Mouse (Mus musculus): Measurements from ENCODE around the gene Atp5b. TPM values are rescaled to one million over a fixed set of nuclear protein-coding genes. Genes with fewer than 3 reads are reported as not detected.

Gene Atp5b
- polyA plus RNA-seq, 1 experiment from 2014 or later, result 2,850 TPM

DNA sequence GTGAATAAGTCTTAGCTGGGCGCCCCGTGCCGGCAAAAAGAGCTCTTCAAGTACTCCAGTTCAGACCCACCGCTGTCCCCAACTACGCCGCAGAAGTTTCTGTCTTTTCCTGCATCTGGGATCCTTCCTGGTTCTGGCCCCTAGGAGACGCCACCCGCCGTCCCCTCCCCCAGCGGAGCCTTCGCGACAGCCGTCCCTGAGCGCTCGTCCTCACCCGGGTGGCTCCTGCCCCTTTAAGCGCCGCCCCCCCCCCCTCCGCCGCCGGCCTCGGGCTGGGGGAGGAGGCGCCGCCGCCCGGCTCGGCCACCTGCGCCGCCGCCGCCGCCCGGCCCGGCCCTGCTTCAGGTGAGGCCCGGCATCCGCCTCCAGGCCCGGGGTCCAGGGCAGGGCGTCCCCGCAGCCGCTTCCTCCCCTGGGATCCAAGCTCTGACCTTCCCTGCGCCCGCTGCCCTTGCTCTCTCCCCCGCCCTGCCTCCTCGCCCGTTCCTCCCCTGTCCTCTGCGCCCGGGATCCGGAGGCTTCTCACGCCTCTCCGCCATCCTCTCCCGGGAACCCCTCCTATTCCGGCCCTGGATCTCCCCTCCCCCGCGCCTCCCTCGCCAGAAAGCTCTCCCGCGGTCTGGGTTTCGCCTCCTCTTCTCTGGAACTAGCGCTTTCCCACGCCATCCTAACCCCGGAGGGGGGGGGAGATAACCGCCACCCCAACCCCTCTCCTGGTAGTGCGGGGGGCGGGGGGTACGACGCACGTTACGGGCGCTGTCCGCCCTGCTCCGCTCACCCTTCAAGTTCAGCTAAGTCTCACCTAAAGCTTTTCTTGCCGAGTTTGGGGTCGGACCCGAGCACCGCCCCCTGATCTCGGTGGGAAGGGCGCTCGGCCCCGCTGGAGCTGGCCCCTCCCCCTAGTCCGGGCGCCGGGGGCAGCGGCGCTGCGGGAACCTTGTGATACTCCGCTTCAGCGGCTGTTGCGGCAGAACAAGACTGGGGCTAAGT is 9.7 kb downstream of the Atp5b start:
- Histone ChIP-seq H3K4me2 (peak overlapping the region; percentile 92), H3K9ac (peak overlapping the region; percentile 83), H3K27me3 (no peaks in the 10 kb centered on the region), H3K4me1 (peaks cover 64% of the 10 kb centered on the region), H3K27ac (peak overlapping the region; percentile 99), H3K9me3 (replicated peaks) (no peaks in the 10 kb centered on the region), H3K4me3 (replicated peaks) (peak overlapping the region; percentile 91), H3K36me3 (peaks cover 31% of the 10 kb centered on the region)
- peak; percentile 54 for ATAC-seq (replicated peaks; ENCODE audit: low FRiP score)
- under 1% methylated on average over 75 of the region's 88 CpGs for WGBS

DNA sequence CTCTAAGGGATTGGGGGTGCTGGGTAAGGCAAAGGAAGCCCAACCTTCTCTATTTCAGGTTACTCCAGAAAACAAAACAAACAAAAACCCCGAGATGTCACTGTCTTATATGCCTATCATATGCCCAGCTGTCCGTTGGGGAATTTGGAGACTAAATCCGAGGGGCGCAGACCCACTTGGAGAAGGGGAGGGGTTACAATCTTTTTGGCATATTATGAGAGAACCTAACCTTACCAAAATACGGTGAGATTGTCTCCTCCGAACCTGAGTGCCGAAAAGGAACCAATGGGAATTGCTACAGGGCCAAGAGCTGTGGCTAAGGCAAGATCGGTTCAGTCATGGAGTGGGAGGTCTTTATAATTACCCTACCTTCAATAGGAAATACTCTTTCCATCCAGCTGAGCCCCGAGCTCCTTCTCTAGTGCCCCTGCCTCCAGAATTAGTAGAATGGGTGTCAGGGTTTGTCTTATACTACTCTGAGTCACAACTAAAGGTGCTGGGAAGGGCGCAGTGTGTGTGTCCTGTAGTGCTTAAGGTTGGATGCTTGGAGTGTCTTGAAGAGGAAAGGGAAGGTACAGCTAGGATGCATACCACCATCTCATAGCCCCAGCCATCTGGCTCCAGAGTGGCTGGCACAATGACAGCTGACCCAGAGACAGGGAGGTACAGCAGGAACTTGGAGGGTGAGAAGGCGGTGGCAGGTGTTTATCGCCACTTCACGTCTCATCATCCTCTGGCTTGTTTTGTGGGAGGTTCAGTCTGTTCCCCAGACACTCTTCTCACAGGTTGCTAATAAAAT is 10.6 kb downstream of the Atp5b start:
- H3K27me3 ChIP-seq, result no peaks in the 10 kb centered on the region
- H3K4me2 ChIP-seq, result peak overlapping the region; percentile 92
- no peaks in the 10 kb centered on the region for H3K9me3 ChIP-seq (replicated peaks)
- peak overlapping the region; percentile 83 for H3K9ac ChIP-seq
- peak overlapping the region; percentile 91 for H3K4me3 ChIP-seq (replicated peaks)
- 26% methylated on average over 13 of the region's 13 CpGs for WGBS
- H3K36me3 ChIP-seq, result peaks cover 23% of the 10 kb centered on the region
- peaks cover 68% of the 10 kb centered on the region for H3K4me1 ChIP-seq
- peak overlapping the region; percentile 99 for H3K27ac ChIP-seq
- ATAC-seq (replicated peaks; ENCODE audit: low FRiP score), result no peak

DNA sequence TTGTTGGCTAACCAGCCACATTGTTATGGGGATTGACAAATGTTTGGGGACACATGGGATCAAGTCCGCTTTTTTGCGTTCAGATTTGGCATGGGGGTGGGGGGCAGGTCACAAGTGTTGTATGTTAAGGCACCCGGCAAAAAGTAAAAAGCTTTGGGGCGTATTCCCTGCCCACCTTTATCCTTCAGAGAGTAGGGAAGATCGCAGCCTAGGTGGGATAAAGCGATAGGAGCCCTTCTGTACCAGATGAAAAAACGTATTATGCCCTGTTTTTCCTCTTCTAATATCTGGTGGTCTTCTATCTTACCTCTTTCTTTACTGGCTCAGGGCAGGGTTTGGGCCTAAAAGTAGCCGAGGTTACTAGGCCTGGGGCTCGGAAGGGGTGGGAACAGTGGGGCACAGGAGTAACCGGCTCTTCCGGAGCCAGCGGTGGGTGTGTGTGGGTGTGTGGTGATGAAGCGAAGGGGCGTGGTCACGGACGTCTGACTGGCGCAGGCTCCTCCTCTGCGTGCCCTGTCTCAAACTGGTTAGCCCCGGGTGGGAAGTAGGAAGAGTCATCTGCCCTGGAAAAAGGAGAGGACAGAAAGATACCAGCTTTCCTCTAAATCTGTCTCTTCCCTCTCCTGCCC is 11.4 kb downstream of the Atp5b start:
- H3K4me1 ChIP-seq, result peaks cover 68% of the 10 kb centered on the region
- H3K36me3 ChIP-seq, result peaks cover 18% of the 10 kb centered on the region
- H3K4me2 ChIP-seq, result peak overlapping the region; percentile 92
- H3K9ac ChIP-seq, result peak overlapping the region; percentile 83; the same call in 1 of the 2 replicates
- ATAC-seq (replicated peaks; ENCODE audit: low FRiP score), result peak; percentile 72
- peak overlapping the region; percentile 91 for H3K4me3 ChIP-seq (replicated peaks)
- H3K9me3 ChIP-seq (replicated peaks), result no peaks in the 10 kb centered on the region
- no peaks in the 10 kb centered on the region for H3K27me3 ChIP-seq
- WGBS, result 13% methylated on average over 19 of the region's 19 CpGs
- H3K27ac ChIP-seq, result peak overlapping the region; percentile 99

DNA sequence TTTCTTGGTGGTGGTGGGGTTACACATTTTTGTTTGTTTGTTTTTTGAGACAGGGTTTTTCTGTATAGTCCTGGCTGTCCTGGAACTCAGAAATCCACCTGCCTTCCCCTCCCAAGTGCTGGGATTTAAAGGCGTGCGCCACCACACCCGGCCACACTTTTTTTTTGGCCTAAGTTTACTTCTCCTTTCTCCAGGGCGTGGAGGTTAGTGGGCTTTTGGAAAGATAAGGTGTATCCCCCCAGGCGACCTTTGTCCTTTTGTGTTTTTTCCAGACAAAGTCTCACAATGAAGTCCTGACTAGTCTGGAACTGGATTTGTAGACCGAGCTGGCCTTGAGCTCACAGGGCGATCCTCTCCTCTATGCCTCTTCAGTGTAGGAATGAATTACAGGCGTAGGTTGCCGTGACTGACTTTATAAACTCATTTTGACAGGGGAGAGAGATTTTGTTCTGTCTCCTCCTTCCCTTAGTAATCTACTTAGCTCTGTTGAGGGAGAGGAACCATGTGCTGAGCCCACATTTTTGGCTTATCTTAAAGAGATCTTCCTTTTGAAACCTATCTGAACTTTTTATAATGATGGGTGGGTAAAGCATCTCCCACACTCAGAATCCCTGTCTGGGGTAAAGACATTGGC is 12.0 kb downstream of the Atp5b start:
- Histone ChIP-seq H3K9me3 (replicated peaks) (no peaks in the 10 kb centered on the region), H3K27me3 (no peaks in the 10 kb centered on the region), H3K36me3 (peaks cover 12% of the 10 kb centered on the region), H3K4me1 (peaks cover 68% of the 10 kb centered on the region), H3K27ac (peak overlapping the region; percentile 99), H3K9ac (no peak overlapping the region), H3K4me2 (peak overlapping the region; percentile 92), H3K4me3 (replicated peaks) (peak overlapping the region; percentile 91)
- WGBS, result 42% methylated on average over 9 of the region's 9 CpGs
- no peak for ATAC-seq (replicated peaks; ENCODE audit: low FRiP score)

DNA sequence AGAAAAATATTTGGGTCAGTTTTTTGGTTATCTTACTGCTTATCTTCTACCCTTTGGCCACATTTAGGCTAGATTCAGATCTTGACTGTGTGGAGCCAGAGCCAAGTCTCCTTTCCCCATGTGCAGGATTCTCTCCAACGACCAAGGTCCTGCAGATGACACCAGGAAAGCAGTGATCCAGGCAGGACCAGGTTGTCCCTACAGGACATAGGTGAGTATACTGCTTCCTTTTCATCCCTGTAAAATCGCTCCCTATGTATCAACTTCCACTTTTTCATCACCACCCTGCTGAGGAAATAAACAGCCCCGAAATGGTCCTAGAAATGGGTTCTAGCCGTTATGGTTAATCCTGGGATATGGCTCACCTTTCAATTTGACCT is 13.2 kb downstream of the Atp5b start:
- 19% methylated on average over 4 of the region's 4 CpGs for whole genome bisulfite sequencing
- no peak overlapping the region for H3K9ac ChIP-seq
- H3K27ac ChIP-seq, result peak overlapping the region; percentile 45; the same call in 1 of the 2 replicates
- H3K27me3 ChIP-seq, result no peaks in the 10 kb centered on the region
- 0 out of 2 replicates have a peak, but pooled peaks cover 4% of the 10 kb centered on the region for H3K36me3 ChIP-seq
- H3K4me3 ChIP-seq (replicated peaks), result peak overlapping the region; percentile 78
- ATAC-seq (replicated peaks; ENCODE audit: low FRiP score), result no peak
- no peaks in the 10 kb centered on the region for H3K9me3 ChIP-seq (replicated peaks)
- peaks cover 60% of the 10 kb centered on the region for H3K4me1 ChIP-seq
- H3K4me2 ChIP-seq, result peak overlapping the region; percentile 17; the same call in 1 of the 2 replicates

DNA sequence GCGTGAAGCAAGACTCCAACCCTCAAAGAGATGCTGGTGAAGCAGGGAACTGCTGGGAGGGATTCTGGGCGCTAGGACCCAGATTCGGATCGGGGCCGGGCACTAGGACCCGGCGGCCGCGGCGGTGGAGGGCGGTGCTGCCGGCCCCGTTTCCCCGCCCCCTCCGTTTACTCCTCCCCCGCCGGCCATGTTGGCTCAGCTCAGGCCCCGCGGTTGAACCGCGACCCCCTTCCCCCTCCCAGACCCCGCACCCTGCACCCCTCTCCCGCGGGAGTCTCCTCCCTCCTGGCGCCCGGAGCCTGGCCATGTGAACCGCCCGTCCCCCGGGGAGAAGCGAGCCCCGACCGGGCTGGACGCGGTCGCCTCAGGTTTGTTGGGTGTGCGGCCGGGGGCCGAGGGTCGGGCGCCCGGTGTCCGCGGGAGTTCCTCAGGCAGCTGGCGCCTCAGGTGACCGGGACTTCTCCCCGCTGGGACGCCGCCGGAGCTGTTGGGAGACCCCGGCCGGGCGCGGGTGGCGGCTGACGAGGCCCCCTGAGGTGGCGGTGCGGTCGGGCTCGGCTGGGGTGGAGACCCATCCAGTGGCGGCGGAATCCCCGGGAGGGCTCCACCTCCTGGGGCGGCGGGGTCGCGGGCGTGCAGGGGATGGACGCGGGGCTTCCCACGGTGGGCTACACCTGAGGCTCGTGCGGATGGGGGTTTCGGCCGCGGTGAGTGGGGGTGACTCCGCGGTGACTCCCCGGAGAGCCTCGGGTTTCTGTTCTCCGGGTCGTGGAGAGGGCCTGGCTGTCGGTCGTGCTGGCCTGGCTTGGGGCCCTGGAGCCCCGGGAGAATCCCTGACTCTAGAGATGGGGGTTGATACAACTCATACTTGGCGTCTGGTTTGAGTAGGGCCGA is 13.9 kb downstream of the Atp5b start:
- WGBS, result under 1% methylated on average over 84 of the region's 86 CpGs
- ATAC-seq (replicated peaks; ENCODE audit: low FRiP score), result peak; percentile 65
- H3K9me3 ChIP-seq (replicated peaks), result no peaks in the 10 kb centered on the region
- H3K9ac ChIP-seq, result peak overlapping the region; percentile 95
- peak overlapping the region; percentile 81 for H3K27ac ChIP-seq
- H3K4me3 ChIP-seq (replicated peaks), result peak overlapping the region; percentile 78
- peak overlapping the region; percentile 79 for H3K4me2 ChIP-seq
- H3K4me1 ChIP-seq, result peaks cover 54% of the 10 kb centered on the region
- H3K36me3 ChIP-seq, result 0 out of 2 replicates have a peak, but pooled peaks cover 4% of the 10 kb centered on the region
- H3K27me3 ChIP-seq, result no peaks in the 10 kb centered on the region

DNA sequence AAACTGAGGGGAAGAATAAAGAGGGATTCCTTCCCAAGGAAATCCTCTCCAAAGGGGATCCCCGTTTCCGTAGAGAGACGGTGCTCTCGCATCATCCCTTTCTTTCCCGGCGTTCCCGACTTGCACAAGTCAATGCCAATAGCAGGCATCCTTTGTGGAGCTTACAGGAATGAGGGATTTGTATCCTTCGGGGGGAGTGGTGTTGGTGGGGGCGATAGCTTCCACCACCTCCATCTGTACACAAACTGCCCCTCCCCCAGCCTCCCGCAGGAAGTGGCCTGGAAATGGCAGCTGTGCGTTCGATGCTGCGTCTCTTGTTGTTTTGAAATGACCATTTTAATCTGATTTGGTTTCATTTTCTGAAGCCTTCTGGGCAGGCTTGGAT is 14.5 kb downstream of the Atp5b start:
- H3K4me1 ChIP-seq, result peaks cover 50% of the 10 kb centered on the region
- ATAC-seq (replicated peaks; ENCODE audit: low FRiP score), result no peak
- no peaks in the 10 kb centered on the region for H3K9me3 ChIP-seq (replicated peaks)
- under 1% methylated on average over 13 of the region's 13 CpGs for WGBS
- H3K4me3 ChIP-seq (replicated peaks), result peak overlapping the region; percentile 78
- 0 out of 2 replicates have a peak, but pooled peaks cover 4% of the 10 kb centered on the region for H3K36me3 ChIP-seq
- peak overlapping the region; percentile 79 for H3K4me2 ChIP-seq
- no peaks in the 10 kb centered on the region for H3K27me3 ChIP-seq
- H3K9ac ChIP-seq, result peak overlapping the region; percentile 95
- peak overlapping the region; percentile 81 for H3K27ac ChIP-seq

DNA sequence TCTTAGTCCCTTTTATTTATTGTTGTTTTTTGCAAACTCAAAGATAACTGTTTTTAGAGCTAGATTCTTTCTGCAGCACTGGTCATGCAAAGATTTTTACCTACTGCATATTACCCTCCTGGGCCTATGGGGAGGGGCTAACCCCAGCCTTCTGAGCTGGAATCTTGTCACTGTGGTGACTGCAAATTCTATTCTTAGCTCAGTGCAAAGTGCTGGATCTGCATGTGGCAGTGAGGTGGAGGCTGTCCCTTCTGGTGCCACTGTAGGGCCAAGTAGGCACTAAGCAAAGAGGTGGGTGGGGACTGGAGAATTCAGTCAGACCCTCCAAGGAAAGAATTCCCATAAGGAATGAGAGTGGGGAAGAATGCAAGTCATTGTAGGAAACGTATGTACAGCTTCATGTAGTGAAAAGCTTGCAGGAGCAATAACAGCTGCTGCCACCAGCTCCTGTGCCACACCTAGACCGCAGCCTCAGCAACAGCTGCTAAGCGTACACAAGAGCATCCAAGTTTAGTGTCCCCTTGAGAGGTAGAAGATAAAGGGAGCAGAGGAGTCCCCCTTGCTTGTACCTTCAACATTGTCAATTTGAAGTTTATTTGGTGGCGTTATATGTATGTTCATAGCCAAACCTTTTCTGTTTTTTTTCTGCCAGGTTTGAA is 27.2 kb downstream of the Atp5b start:
- 79% methylated on average over 4 of the region's 4 CpGs for WGBS
- H3K4me2 ChIP-seq, result no peak overlapping the region
- H3K4me1 ChIP-seq, result peaks cover 8% of the 10 kb centered on the region
- no peaks in the 10 kb centered on the region for H3K9me3 ChIP-seq (replicated peaks)
- no peak overlapping the region for H3K4me3 ChIP-seq (replicated peaks)
- no peaks in the 10 kb centered on the region for H3K27me3 ChIP-seq
- 0 out of 2 replicates have a peak overlapping the region, but pooled peaks have one; percentile 30 for H3K27ac ChIP-seq
- no peak overlapping the region for H3K9ac ChIP-seq
- peaks cover 65% of the 10 kb centered on the region for H3K36me3 ChIP-seq
- ATAC-seq (replicated peaks; ENCODE audit: low FRiP score), result no peak

DNA sequence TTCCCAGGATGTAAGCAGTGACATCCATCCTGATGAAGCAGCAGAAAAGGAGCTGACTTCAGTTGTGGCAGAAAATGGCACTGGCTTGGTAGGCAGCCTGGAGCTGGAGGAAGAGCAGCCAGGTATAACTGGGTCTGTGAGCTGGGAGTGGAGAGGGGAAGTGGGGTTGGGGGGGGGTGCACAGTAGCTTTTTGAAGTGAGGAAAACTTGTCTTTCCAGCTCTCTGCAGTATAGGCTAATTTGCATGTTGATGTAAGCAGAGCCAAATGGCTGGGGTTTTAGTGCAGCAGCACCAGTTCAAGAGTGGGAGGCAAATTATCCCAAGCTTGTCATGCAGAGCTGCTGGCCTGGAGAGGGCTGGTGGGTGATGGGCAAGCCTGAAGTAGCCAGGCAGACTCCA is 28.2 kb downstream of the Atp5b start:
- Histone ChIP-seq H3K4me1 (peaks cover 8% of the 10 kb centered on the region), H3K9ac (no peak overlapping the region), H3K36me3 (peaks cover 75% of the 10 kb centered on the region), H3K4me2 (no peak overlapping the region), H3K27ac (peak overlapping the region; percentile 69; the same call in 1 of the 2 replicates), H3K4me3 (replicated peaks) (no peak overlapping the region), H3K9me3 (replicated peaks) (no peaks in the 10 kb centered on the region), H3K27me3 (no peaks in the 10 kb centered on the region)
- ATAC-seq (replicated peaks; ENCODE audit: low FRiP score), result peak; percentile 76

DNA sequence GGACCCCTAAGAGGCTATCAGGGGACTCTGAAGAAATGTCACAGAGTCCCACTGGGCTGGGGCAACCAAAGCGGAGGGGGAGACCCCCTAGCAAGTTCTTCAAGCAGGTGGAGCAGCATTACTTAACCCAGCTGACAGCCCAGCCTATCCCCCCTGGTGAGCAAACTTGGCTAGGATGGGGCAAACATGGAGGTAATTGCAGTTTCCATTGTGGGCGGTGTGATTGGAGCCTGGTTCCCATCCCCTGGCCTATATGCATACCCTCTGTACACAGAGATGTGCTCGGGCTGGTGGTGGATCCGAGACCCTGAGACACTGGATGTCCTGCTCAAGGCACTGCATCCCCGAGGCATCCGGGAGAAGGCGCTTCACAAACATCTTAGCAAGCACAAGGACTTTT is 40.8 kb downstream of the Atp5b start:
- no peak overlapping the region for H3K4me2 ChIP-seq
- H3K36me3 ChIP-seq, result peaks cover 98% of the 10 kb centered on the region
- H3K4me1 ChIP-seq, result no peaks in the 10 kb centered on the region
- ATAC-seq (replicated peaks; ENCODE audit: low FRiP score), result no peak
- 95% methylated on average over 7 of the region's 7 CpGs for WGBS
- no peaks in the 10 kb centered on the region for H3K9me3 ChIP-seq (replicated peaks)
- H3K4me3 ChIP-seq (replicated peaks), result no peak overlapping the region
- no peaks in the 10 kb centered on the region for H3K27me3 ChIP-seq
- no peak overlapping the region for H3K27ac ChIP-seq
- H3K9ac ChIP-seq, result no peak overlapping the region
